Mouse (Mus musculus) heart, adult 2 months (tissue): ENCODE data around the gene Ceacam15. TPM values are rescaled to one million over a fixed set of nuclear protein-coding genes. Genes with fewer than 3 reads are reported as not detected.
"Not testable (repeated sequence)": the region's sequence is repeated elsewhere in the genome, so short reads cannot be mapped to it uniquely, and the experiment has no call there.

Experiments used
- DNase-seq, 2 experiments: peaks; one replicate each; pipeline ENCODE4 v3.0.0; 2021
- H3K27ac ChIP-seq: fragments of 200-600 bp; 2 replicates; pipeline ENCODE4 v1.8.1; 2022
- H3K27me3 ChIP-seq: fragments of 200-500 bp; 2 replicates; pipeline ENCODE4 v1.6.1; 2012; ENCODE audit warnings: mild to moderate bottlenecking, low read length, inconsistent platforms, mixed read lengths; ENCODE audit not compliant: control insufficient read depth, insufficient read depth
- H3K36me3 ChIP-seq: fragments of 200-500 bp; 2 replicates; pipeline ENCODE4 v1.6.1; 2012; ENCODE audit warnings: low read length, inconsistent platforms; ENCODE audit not compliant: control insufficient read depth, insufficient read depth
- H3K4me1 ChIP-seq: fragments of 200-500 bp; 2 replicates; pipeline ENCODE4 v1.6.1; 2011; ENCODE audit warnings: low read length; ENCODE audit not compliant: control insufficient read depth, insufficient read depth
- H3K4me3 ChIP-seq: fragments of 200-600 bp; 2 replicates; pipeline ENCODE4 v1.8.1; 2022
- H3K79me2 ChIP-seq: fragments of 200-500 bp; replicated peaks from 2 replicates; pipeline ENCODE4 v1.6.1; 2012; ENCODE audit warnings: mild to moderate bottlenecking, inconsistent platforms, low read length, moderate library complexity, mixed read lengths; ENCODE audit not compliant: control insufficient read depth, insufficient read depth
- H3K9ac ChIP-seq: fragments of 200-500 bp; 2 replicates; pipeline ENCODE4 v1.6.1; 2012; ENCODE audit warnings: low read depth, mild to moderate bottlenecking, control low read depth, inconsistent platforms, low read length, mixed read lengths
- CTCF ChIP-seq: fragments of 200-600 bp; IDR thresholded peaks from 2 replicates; pipeline ENCODE4 v1.8.1; 2022; ENCODE audit warnings: antibody characterized with exemption, mild to moderate bottlenecking, moderate library complexity
- EP300 ChIP-seq: fragments of 200-500 bp; IDR thresholded peaks from 2 replicates; pipeline ENCODE4 v1.6.1; 2011; ENCODE audit warnings: low read depth, low read length, control low read depth; ENCODE audit not compliant: insufficient read depth
- POLR2A ChIP-seq: fragments of 200-500 bp; IDR thresholded peaks from 2 replicates; pipeline ENCODE4 v1.6.1; 2011; ENCODE audit warnings: mild to moderate bottlenecking, low read depth, low read length, control low read depth; ENCODE audit not compliant: insufficient read depth
- WGBS: fragments of 180-500 bp; shearing (Covaris S2); methylation state at CpG from one replicate; pipeline ENCODE4 v1.1.7; 2018; 5-methylcytosine and 5-hydroxymethylcytosine counted together
- intact Hi-C: fragments of 180-260 bp; cut with DNase I; formaldehyde crosslinking; loops from one replicate; pipeline ENCODE4 v1.15.1; 2025
- polyA plus RNA-seq: library from polyadenylated mRNA; depleted of rRNA; stranded (reverse); fragments of >200 nt; gene quantifications from 2 replicates; pipeline ENCODE4 v1.2.3, GENCODE M21; 2012
- total RNA-seq, 2 experiments: library from RNA; stranded (reverse); gene quantifications; 2 replicates each; pipeline ENCODE4 v1.2.3; 2021

The Ceacam15 gene
- total and polyA plus RNA-seq, 3 experiments: 0.14 TPM; not detected in 2

GRCm38 (mm10) chr7:16673823-16674222 lies 1.7 kb downstream of the Ceacam15 start:
- TF ChIP-seq POLR2A (no peak), CTCF (no peak)
- H3K4me3 ChIP-seq: no peak overlapping the region
- intact Hi-C loops: loop anchor here (1.0 kb wide), 1 partner anchor 49 kb away; no protein-coding TSS in a partner anchor
- no peak for DNase-seq
- H3K27me3 ChIP-seq: no peaks in the 10 kb centered on the region
- H3K79me2 ChIP-seq: no peaks in the 10 kb centered on the region
- 35% methylated on average over 1 of the region's 1 CpGs for WGBS
- peaks cover 3% of the 10 kb centered on the region for H3K4me1 ChIP-seq
- H3K36me3 ChIP-seq: no peaks in the 10 kb centered on the region
- H3K27ac ChIP-seq: peak overlapping the region; percentile 9; the same call in 1 of the 2 replicates
- H3K9ac ChIP-seq: no peak overlapping the region

GRCm38 (mm10) chr7:16668331-16668930 lies 7.1 kb downstream of the Ceacam15 start:
- H3K4me1 ChIP-seq, H3K9ac ChIP-seq, DNase-seq, H3K27ac ChIP-seq, intact Hi-C loops, H3K36me3 ChIP-seq, H3K4me3 ChIP-seq, H3K27me3 ChIP-seq, H3K79me2 ChIP-seq: not testable (repeated sequence)
- 74% methylated on average over 5 of the region's 5 CpGs for WGBS

- Histone ChIP-seq H3K4me3 (no peak overlapping the region), H3K4me1 (no peaks in the 10 kb centered on the region), H3K9ac (no peak overlapping the region), H3K27me3 (no peaks in the 10 kb centered on the region), H3K79me2 (no peaks in the 10 kb centered on the region), H3K36me3 (no peaks in the 10 kb centered on the region), H3K27ac (no peak overlapping the region)
- 87% methylated on average over 12 of the region's 12 CpGs for WGBS
- TF ChIP-seq POLR2A (no peak), EP300 (no peak), CTCF (no peak)
- DNase-seq: no peak
- intact Hi-C loops: no loop called here
Measured at GRCm38 (mm10) chr7:16644260-16644659, 31.2 kb downstream of the Ceacam15 start.

GRCm38 (mm10) chr7:16643106-16643505 lies 32.4 kb downstream of the Ceacam15 start:
- H3K9ac ChIP-seq, H3K27ac ChIP-seq, DNase-seq, H3K4me3 ChIP-seq, H3K27me3 ChIP-seq, H3K4me1 ChIP-seq, H3K79me2 ChIP-seq, H3K36me3 ChIP-seq, intact Hi-C loops: not testable (repeated sequence)
- 62% methylated on average over 4 of the region's 4 CpGs for WGBS

- Histone ChIP-seq H3K4me3 (no peak overlapping the region), H3K9ac (no peak overlapping the region), H3K4me1 (peaks cover 2% of the 10 kb centered on the region; the same call in 1 of the 2 replicates), H3K27me3 (no peaks in the 10 kb centered on the region), H3K27ac (peak overlapping the region; percentile 32; the same call in 1 of the 2 replicates), H3K79me2 (no peaks in the 10 kb centered on the region), H3K36me3 (no peaks in the 10 kb centered on the region)
- intact Hi-C loops: no loop called here
- WGBS: 7% methylated on average over 3 of the region's 3 CpGs
- TF ChIP-seq CTCF (no peak), EP300 (0 out of 2 replicates have a peak, but pooled peaks have one; percentile 68)
- DNase-seq: peak; percentile 75 to 82
Measured at GRCm38 (mm10) chr7:16639028-16639427, 36.5 kb downstream of the Ceacam15 start.

- no peak overlapping the region for H3K4me3 ChIP-seq
- no peaks in the 10 kb centered on the region for H3K36me3 ChIP-seq
- H3K27ac ChIP-seq: no peak overlapping the region
- intact Hi-C loops: no loop called here
- 45% methylated on average over 3 of the region's 3 CpGs for WGBS
- TF ChIP-seq EP300 (0 out of 2 replicates have a peak, but pooled peaks have one; percentile 14), POLR2A (no peak), CTCF (no peak)
- no peaks in the 10 kb centered on the region for H3K27me3 ChIP-seq
- DNase-seq: no peak
- peaks cover 2% of the 10 kb centered on the region; the same call in 1 of the 2 replicates for H3K4me1 ChIP-seq
- H3K9ac ChIP-seq: no peak overlapping the region
- no peaks in the 10 kb centered on the region for H3K79me2 ChIP-seq
Measured at GRCm38 (mm10) chr7:16635116-16635515, 40.4 kb downstream of the Ceacam15 start.

GRCm38 (mm10) chr7:16633913-16634312 lies 41.6 kb downstream of the Ceacam15 start:
- H3K79me2 ChIP-seq, H3K9ac ChIP-seq, H3K27me3 ChIP-seq, H3K36me3 ChIP-seq, H3K4me3 ChIP-seq, H3K27ac ChIP-seq, H3K4me1 ChIP-seq, intact Hi-C loops, DNase-seq: not testable (repeated sequence)
- 33% methylated on average over 10 of the region's 10 CpGs for WGBS
